Mouse (Mus musculus): ENCODE results near the gene Tex33. TPM values are rescaled to one million over a fixed set of nuclear protein-coding genes. Genes with fewer than 3 reads are reported as not detected.
"Not testable (repeated sequence)": the region's sequence is repeated elsewhere in the genome, so short reads cannot be mapped to it uniquely, and the experiment has no call there.

The Tex33 gene
- polyA plus RNA-seq, 1 experiment from 2014 or later: not detected

- H3K27ac ChIP-seq: no peak overlapping the region
- no peaks in the 10 kb centered on the region for H3K4me1 ChIP-seq
- H3K9ac ChIP-seq: no peak overlapping the region
- H3K4me3 ChIP-seq (replicated peaks): no peak overlapping the region
- ATAC-seq (ENCODE audit: low FRiP score): no peak
- H3K9me3 ChIP-seq: no peaks in the 10 kb centered on the region
- 80% methylated on average over 8 of the region's 8 CpGs for WGBS
- H3K36me3 ChIP-seq (replicated peaks): no peaks in the 10 kb centered on the region
- H3K4me2 ChIP-seq: no peak overlapping the region
- H3K27me3 ChIP-seq: peaks cover 24% of the 10 kb centered on the region
These were observed 28.8 kb downstream of the Tex33 start for GRCm38 (mm10) chr15:78366875-78367274.

- WGBS: 85% methylated on average over 2 of the region's 2 CpGs
- no peaks in the 10 kb centered on the region for H3K4me1 ChIP-seq
- no peak for ATAC-seq (ENCODE audit: low FRiP score)
These were observed 29.8 kb downstream of the Tex33 start for GRCm38 (mm10) chr15:78365916-78366315.

GRCm38 (mm10) chr15:78355548-78355947 lies 40.2 kb downstream of the Tex33 start:
- no peak overlapping the region for H3K27ac ChIP-seq
- WGBS: 91% methylated on average over 5 of the region's 5 CpGs
- no peaks in the 10 kb centered on the region for H3K36me3 ChIP-seq (replicated peaks)
- no peak for ATAC-seq (ENCODE audit: low FRiP score)
- H3K9me3 ChIP-seq: no peaks in the 10 kb centered on the region
- no peaks in the 10 kb centered on the region for H3K27me3 ChIP-seq
- no peaks in the 10 kb centered on the region for H3K4me1 ChIP-seq
- H3K4me3 ChIP-seq (replicated peaks): no peak overlapping the region
- no peak overlapping the region for H3K4me2 ChIP-seq
- H3K9ac ChIP-seq: no peak overlapping the region

More at GRCm38 (mm10) chr15:78365916-78366315, 29.8 kb downstream of the Tex33 start:
- peaks cover 24% of the 10 kb centered on the region for H3K27me3 ChIP-seq
- H3K4me3 ChIP-seq (replicated peaks): no peak overlapping the region
- no peak overlapping the region for H3K27ac ChIP-seq
- H3K9ac ChIP-seq: no peak overlapping the region
- H3K9me3 ChIP-seq: no peaks in the 10 kb centered on the region
- H3K36me3 ChIP-seq (replicated peaks): no peaks in the 10 kb centered on the region
- no peak overlapping the region for H3K4me2 ChIP-seq

- Histone ChIP-seq H3K36me3 (replicated peaks) (no peaks in the 10 kb centered on the region), H3K9ac (no peak overlapping the region), H3K27me3 (no peaks in the 10 kb centered on the region), H3K4me3 (replicated peaks) (no peak overlapping the region), H3K4me2 (no peak overlapping the region), H3K4me1 (no peaks in the 10 kb centered on the region), H3K27ac (no peak overlapping the region), H3K9me3 (no peaks in the 10 kb centered on the region)
- ATAC-seq (ENCODE audit: low FRiP score): no peak
- 4% methylated on average over 1 of the region's 1 CpGs for WGBS
These were observed 40.8 kb downstream of the Tex33 start for GRCm38 (mm10) chr15:78354958-78355357.

- H3K4me2 ChIP-seq: no peak overlapping the region
- H3K27ac ChIP-seq: no peak overlapping the region
- no peaks in the 10 kb centered on the region for H3K9me3 ChIP-seq
- ATAC-seq (ENCODE audit: low FRiP score): no peak
- no peak overlapping the region for H3K9ac ChIP-seq
- no peaks in the 10 kb centered on the region for H3K36me3 ChIP-seq (replicated peaks)
- H3K4me1 ChIP-seq: no peaks in the 10 kb centered on the region
- H3K27me3 ChIP-seq: no peaks in the 10 kb centered on the region
- no peak overlapping the region for H3K4me3 ChIP-seq (replicated peaks)
- 65% methylated on average over 3 of the region's 3 CpGs for WGBS
These were observed 44.0 kb downstream of the Tex33 start for GRCm38 (mm10) chr15:78351586-78352165.

GRCm38 (mm10) chr15:78344567-78344966 lies 51.1 kb downstream of the Tex33 start:
- Histone ChIP-seq H3K4me3 (replicated peaks) (no peak overlapping the region), H3K27ac (no peak overlapping the region), H3K9ac (no peak overlapping the region), H3K4me2 (no peak overlapping the region), H3K27me3 (no peaks in the 10 kb centered on the region), H3K4me1 (no peaks in the 10 kb centered on the region), H3K36me3 (replicated peaks) (no peaks in the 10 kb centered on the region), H3K9me3 (no peaks in the 10 kb centered on the region)
- 91% methylated on average over 3 of the region's 3 CpGs for WGBS
- no peak for ATAC-seq (ENCODE audit: low FRiP score)

- 33% methylated on average over 1 of the region's 1 CpGs for WGBS
- no peaks in the 10 kb centered on the region for H3K36me3 ChIP-seq (replicated peaks)
- H3K4me2 ChIP-seq: no peak overlapping the region
These were observed 52.0 kb downstream of the Tex33 start for GRCm38 (mm10) chr15:78343683-78344082.

GRCm38 (mm10) chr15:78340919-78341318 lies 54.8 kb downstream of the Tex33 start:
- H3K36me3 ChIP-seq (replicated peaks); H3K4me2 ChIP-seq; H3K27me3 ChIP-seq; H3K4me3 ChIP-seq (replicated peaks); H3K9ac ChIP-seq; H3K9me3 ChIP-seq; H3K27ac ChIP-seq; ATAC-seq (ENCODE audit: low FRiP score); H3K4me1 ChIP-seq: not testable (repeated sequence)
- 73% methylated on average over 7 of the region's 7 CpGs for WGBS

More at GRCm38 (mm10) chr15:78343683-78344082, 52.0 kb downstream of the Tex33 start:
- Histone ChIP-seq H3K4me1 (no peaks in the 10 kb centered on the region), H3K27me3 (no peaks in the 10 kb centered on the region), H3K4me3 (replicated peaks) (no peak overlapping the region), H3K9ac (no peak overlapping the region), H3K9me3 (no peaks in the 10 kb centered on the region), H3K27ac (no peak overlapping the region)
- no peak for ATAC-seq (ENCODE audit: low FRiP score)

- not testable (repeated sequence) for H3K9ac ChIP-seq; H3K27ac ChIP-seq; H3K9me3 ChIP-seq; H3K36me3 ChIP-seq (replicated peaks); H3K27me3 ChIP-seq; H3K4me2 ChIP-seq; ATAC-seq (ENCODE audit: low FRiP score); H3K4me3 ChIP-seq (replicated peaks); H3K4me1 ChIP-seq
- 37% methylated on average over 7 of the region's 7 CpGs for WGBS
These were observed 55.9 kb downstream of the Tex33 start for GRCm38 (mm10) chr15:78339627-78340423.

GRCm38 (mm10) chr15:78334380-78334779 lies 61.3 kb downstream of the Tex33 start:
- no peak overlapping the region for H3K27ac ChIP-seq
- H3K9ac ChIP-seq: no peak overlapping the region
- no peaks in the 10 kb centered on the region for H3K9me3 ChIP-seq
- H3K36me3 ChIP-seq (replicated peaks): no peaks in the 10 kb centered on the region
- no peak overlapping the region for H3K4me3 ChIP-seq (replicated peaks)
- no peak overlapping the region for H3K4me2 ChIP-seq
- no peaks in the 10 kb centered on the region for H3K27me3 ChIP-seq
- 87% methylated on average over 3 of the region's 3 CpGs for WGBS
- H3K4me1 ChIP-seq: no peaks in the 10 kb centered on the region
- ATAC-seq (ENCODE audit: low FRiP score): no peak

GRCm38 (mm10) chr15:78332981-78333380 lies 62.7 kb downstream of the Tex33 start:
- Histone ChIP-seq H3K36me3 (replicated peaks) (no peaks in the 10 kb centered on the region), H3K27ac (no peak overlapping the region), H3K4me2 (no peak overlapping the region), H3K9me3 (no peaks in the 10 kb centered on the region), H3K4me3 (replicated peaks) (no peak overlapping the region), H3K27me3 (no peaks in the 10 kb centered on the region), H3K4me1 (peaks cover 5% of the 10 kb centered on the region; the same call in 1 of the 2 replicates), H3K9ac (no peak overlapping the region)
- no peak for ATAC-seq (ENCODE audit: low FRiP score)
- 83% methylated on average over 6 of the region's 6 CpGs for WGBS

- H3K27me3 ChIP-seq: no peaks in the 10 kb centered on the region
- no peak overlapping the region for H3K4me2 ChIP-seq
- H3K36me3 ChIP-seq (replicated peaks): no peaks in the 10 kb centered on the region
- ATAC-seq (ENCODE audit: low FRiP score): no peak
- no peaks in the 10 kb centered on the region for H3K9me3 ChIP-seq
- WGBS: 65% methylated on average over 5 of the region's 5 CpGs
- H3K27ac ChIP-seq: no peak overlapping the region
- H3K4me3 ChIP-seq (replicated peaks): no peak overlapping the region
- H3K4me1 ChIP-seq: peaks cover 5% of the 10 kb centered on the region; the same call in 1 of the 2 replicates
- no peak overlapping the region for H3K9ac ChIP-seq
These were observed 64.0 kb downstream of the Tex33 start for GRCm38 (mm10) chr15:78331523-78332340.
